Mouse (Mus musculus): ENCODE data around the gene Fbrsl1. TPM values are rescaled to one million over a fixed set of nuclear protein-coding genes. Genes with fewer than 3 reads are reported as not detected.

Gene Fbrsl1
- total RNA-seq, 1 experiment: 44.4 TPM

GRCm38 (mm10) chr5:110434816-110435215 lies 13.5 kb downstream of the Fbrsl1 start:
- H3K9ac ChIP-seq (ENCODE audit: insufficient read depth, low read depth, low read length, poor library complexity, severe bottlenecking): peak overlapping the region; percentile 19; the same call in 1 of the 2 replicates
- in situ Hi-C loops (cut with MboI; ENCODE audit: low sequenced_read_pairs in 2 of 2, unreplicated experiment in 2 of 2): no loop called here
- TF ChIP-seq MAFK (IDR thresholded peaks at IDR 0.05; ENCODE audit: insufficient read depth, low read depth, low read length) (no peak), CHD2 (IDR thresholded peaks at IDR 0.05; ENCODE audit: low read depth, low read length) (no peak)
- H3K27ac ChIP-seq (ENCODE audit: insufficient read depth, low read depth, low read length, poor library complexity, severe bottlenecking): no peak overlapping the region
- DNase-seq (ENCODE audit: low read depth, low spot score): no peak
- peaks cover 12 to 20% of the 10 kb centered on the region in 2 experiments for H3K4me1 ChIP-seq (ENCODE audit: control insufficient read depth in 2 of 2, insufficient read depth in 2 of 2, low read length in 2 of 2, poor library complexity in 1 of 2)
- peaks cover 35% of the 10 kb centered on the region for H3K36me3 ChIP-seq (ENCODE audit: control insufficient read depth, insufficient read depth, low read length, poor library complexity, severe bottlenecking)
- H3K9me3 ChIP-seq (ENCODE audit: control insufficient read depth, insufficient read depth, low read depth, low read length): no peaks in the 10 kb centered on the region
- H3K4me3 ChIP-seq (ENCODE audit: insufficient read depth in 1 of 2, low read depth in 1 of 2, low read length in 2 of 2, poor library complexity in 1 of 2, severe bottlenecking in 1 of 2): peak overlapping the region in 1 of 2 experiments; percentile 32; a peak in 1 of 4 replicates

- no peaks in the 10 kb centered on the region for H3K9me3 ChIP-seq (ENCODE audit: control insufficient read depth, insufficient read depth, low read depth, low read length)
- peaks cover 0 to 5% of the 10 kb centered on the region in 2 experiments; a peak in 1 of 4 replicates for H3K4me1 ChIP-seq (ENCODE audit: control insufficient read depth in 2 of 2, insufficient read depth in 2 of 2, low read length in 2 of 2, poor library complexity in 1 of 2)
- H3K4me3 ChIP-seq (ENCODE audit: insufficient read depth in 1 of 2, low read depth in 1 of 2, low read length in 2 of 2, poor library complexity in 1 of 2, severe bottlenecking in 1 of 2): no peak overlapping the region
- TF ChIP-seq ZC3H11A (IDR thresholded peaks at IDR 0.05; ENCODE audit: borderline replicate concordance, low read depth, low read length): no peak
- no peak for TF ChIP-seq CHD2 (IDR thresholded peaks at IDR 0.05; ENCODE audit: low read depth, low read length)
- no peak for TF ChIP-seq MAFK (IDR thresholded peaks at IDR 0.05; ENCODE audit: insufficient read depth, low read depth, low read length)
- TF ChIP-seq HCFC1 (IDR thresholded peaks at IDR 0.05; ENCODE audit: borderline replicate concordance, insufficient read depth, low read length): no peak
- TF ChIP-seq ZNF384 (IDR thresholded peaks at IDR 0.05; ENCODE audit: low read depth, low read length): no peak
- no peak overlapping the region for H3K27ac ChIP-seq (ENCODE audit: insufficient read depth, low read depth, low read length, poor library complexity, severe bottlenecking)
- no peak for DNase-seq (ENCODE audit: low read depth, low spot score)
- in situ Hi-C loops (cut with MboI; ENCODE audit: low sequenced_read_pairs in 2 of 2, unreplicated experiment in 2 of 2): no loop called here
- H3K9ac ChIP-seq (ENCODE audit: insufficient read depth, low read depth, low read length, poor library complexity, severe bottlenecking): no peak overlapping the region
- peaks cover 57% of the 10 kb centered on the region for H3K36me3 ChIP-seq (ENCODE audit: control insufficient read depth, insufficient read depth, low read length, poor library complexity, severe bottlenecking)
Measured at GRCm38 (mm10) chr5:110429045-110429444, 19.3 kb downstream of the Fbrsl1 start.

GRCm38 (mm10) chr5:110428290-110428689 lies 20.0 kb downstream of the Fbrsl1 start:
- Histone ChIP-seq H3K9me3 (ENCODE audit: control insufficient read depth, insufficient read depth, low read depth, low read length) (no peaks in the 10 kb centered on the region), H3K36me3 (ENCODE audit: control insufficient read depth, insufficient read depth, low read length, poor library complexity, severe bottlenecking) (peaks cover 56% of the 10 kb centered on the region), H3K4me3 (ENCODE audit: insufficient read depth in 1 of 2, low read depth in 1 of 2, low read length in 2 of 2, poor library complexity in 1 of 2, severe bottlenecking in 1 of 2) (no peak overlapping the region), H3K9ac (ENCODE audit: insufficient read depth, low read depth, low read length, poor library complexity, severe bottlenecking) (no peak overlapping the region), H3K27ac (ENCODE audit: insufficient read depth, low read depth, low read length, poor library complexity, severe bottlenecking) (no peak overlapping the region), H3K4me1 (ENCODE audit: control insufficient read depth in 2 of 2, insufficient read depth in 2 of 2, low read length in 2 of 2, poor library complexity in 1 of 2) (peaks cover 0 to 5% of the 10 kb centered on the region in 2 experiments; a peak in 1 of 4 replicates)
- no peak for DNase-seq (ENCODE audit: low read depth, low spot score)
- TF ChIP-seq CHD2 (IDR thresholded peaks at IDR 0.05; ENCODE audit: low read depth, low read length) (no peak), ZNF384 (IDR thresholded peaks at IDR 0.05; ENCODE audit: low read depth, low read length) (no peak), MAFK (IDR thresholded peaks at IDR 0.05; ENCODE audit: insufficient read depth, low read depth, low read length) (no peak), ZC3H11A (IDR thresholded peaks at IDR 0.05; ENCODE audit: borderline replicate concordance, low read depth, low read length) (no peak), HCFC1 (IDR thresholded peaks at IDR 0.05; ENCODE audit: borderline replicate concordance, insufficient read depth, low read length) (no peak)
- in situ Hi-C loops (cut with MboI; ENCODE audit: low sequenced_read_pairs in 2 of 2, unreplicated experiment in 2 of 2): no loop called here

- Histone ChIP-seq H3K36me3 (ENCODE audit: control insufficient read depth, insufficient read depth, low read length, poor library complexity, severe bottlenecking) (peaks cover 25% of the 10 kb centered on the region), H3K4me1 (ENCODE audit: control insufficient read depth in 2 of 2, insufficient read depth in 2 of 2, low read length in 2 of 2, poor library complexity in 1 of 2) (peaks cover 0 to 2% of the 10 kb centered on the region in 2 experiments; a peak in 1 of 4 replicates), H3K9ac (ENCODE audit: insufficient read depth, low read depth, low read length, poor library complexity, severe bottlenecking) (no peak overlapping the region), H3K27ac (ENCODE audit: insufficient read depth, low read depth, low read length, poor library complexity, severe bottlenecking) (no peak overlapping the region), H3K9me3 (ENCODE audit: control insufficient read depth, insufficient read depth, low read depth, low read length) (no peaks in the 10 kb centered on the region), H3K4me3 (ENCODE audit: insufficient read depth in 1 of 2, low read depth in 1 of 2, low read length in 2 of 2, poor library complexity in 1 of 2, severe bottlenecking in 1 of 2) (no peak overlapping the region)
- in situ Hi-C loops (cut with MboI; ENCODE audit: low sequenced_read_pairs in 2 of 2, unreplicated experiment in 2 of 2): no loop called here
- TF ChIP-seq MAFK (IDR thresholded peaks at IDR 0.05; ENCODE audit: insufficient read depth, low read depth, low read length): no peak
- no peak for TF ChIP-seq ZC3H11A (IDR thresholded peaks at IDR 0.05; ENCODE audit: borderline replicate concordance, low read depth, low read length)
- TF ChIP-seq ZNF384 (IDR thresholded peaks at IDR 0.05; ENCODE audit: low read depth, low read length): no peak
- TF ChIP-seq CHD2 (IDR thresholded peaks at IDR 0.05; ENCODE audit: low read depth, low read length): no peak
- TF ChIP-seq HCFC1 (IDR thresholded peaks at IDR 0.05; ENCODE audit: borderline replicate concordance, insufficient read depth, low read length): no peak
- no peak for DNase-seq (ENCODE audit: low read depth, low spot score)
Measured at GRCm38 (mm10) chr5:110425187-110425586, 23.1 kb downstream of the Fbrsl1 start.

- Histone ChIP-seq H3K9me3 (ENCODE audit: control insufficient read depth, insufficient read depth, low read depth, low read length) (no peaks in the 10 kb centered on the region), H3K9ac (ENCODE audit: insufficient read depth, low read depth, low read length, poor library complexity, severe bottlenecking) (no peak overlapping the region), H3K27ac (ENCODE audit: insufficient read depth, low read depth, low read length, poor library complexity, severe bottlenecking) (no peak overlapping the region), H3K4me1 (ENCODE audit: control insufficient read depth in 2 of 2, insufficient read depth in 2 of 2, low read length in 2 of 2, poor library complexity in 1 of 2) (peaks cover 0 to 2% of the 10 kb centered on the region in 2 experiments; a peak in 1 of 4 replicates), H3K4me3 (ENCODE audit: insufficient read depth in 1 of 2, low read depth in 1 of 2, low read length in 2 of 2, poor library complexity in 1 of 2, severe bottlenecking in 1 of 2) (no peak overlapping the region), H3K36me3 (ENCODE audit: control insufficient read depth, insufficient read depth, low read length, poor library complexity, severe bottlenecking) (peaks cover 22% of the 10 kb centered on the region; the same call in 1 of the 2 replicates)
- in situ Hi-C loops (cut with MboI; ENCODE audit: low sequenced_read_pairs in 2 of 2, unreplicated experiment in 2 of 2): no loop called here
- no peak for DNase-seq (ENCODE audit: low read depth, low spot score)
- TF ChIP-seq CHD2 (IDR thresholded peaks at IDR 0.05; ENCODE audit: low read depth, low read length) (no peak), MAFK (IDR thresholded peaks at IDR 0.05; ENCODE audit: insufficient read depth, low read depth, low read length) (no peak), HCFC1 (IDR thresholded peaks at IDR 0.05; ENCODE audit: borderline replicate concordance, insufficient read depth, low read length) (no peak)
Measured at GRCm38 (mm10) chr5:110424204-110424603, 24.1 kb downstream of the Fbrsl1 start.
